Comparison of ENCODE assay signal across 10 mouse cellular contexts in genomic region chr11:70516352-70516751, GRCm38 (mm10). TPM values are rescaled to one million over a fixed set of nuclear protein-coding genes. Genes with fewer than 3 reads are reported as not detected.
DNase-seq lines count a peak whose midpoint lies in the region; ATAC-seq and TF ChIP-seq lines count a peak whose summit lies in the region.
"Had no signal": no experiment of that assay in that cellular context is flagged by ENCODE, and none has a peak within 500 bp of the region (broad histone marks: within the 10 kb centered on the region; RNA-seq: fewer than 3 reads in every experiment).

No protein-coding gene starts in this region.

- WGBS in heart, adult 2 months = 10% methylated on average over 2 of the region's 2 CpGs
- 18% methylated on average over 2 of the region's 2 CpGs for WGBS in heart, embryonic 12.5 days
- 40% methylated on average over 2 of the region's 2 CpGs for WGBS in spleen, adult 2 months

- no peak overlapping the region for H3K4me3 ChIP-seq in heart, adult 2 months
- no peak overlapping the region for H3K4me3 ChIP-seq in heart, embryonic 12.5 days
- H3K4me3 ChIP-seq in spleen, adult 2 months (ENCODE audit: extremely low read depth, insufficient read depth, insufficient read length) = no peak overlapping the region
- H3K4me3 ChIP-seq: neural tube, embryonic 13.5 days had no signal

- no peak overlapping the region for H3K9ac ChIP-seq in heart, adult 2 months (ENCODE audit: low read depth, low read length)
- no peak overlapping the region for H3K9ac ChIP-seq in heart, embryonic 12.5 days
- H3K9ac ChIP-seq: neural tube, embryonic 13.5 days had no signal

- TF ChIP-seq EP300 in heart, adult 2 months (IDR thresholded peaks at IDR 0.05; ENCODE audit: insufficient read depth, low read depth, low read length) = no peak

- TF ChIP-seq CTCF in heart, adult 2 months (IDR thresholded peaks at IDR 0.05) = peak; percentile 91
- TF ChIP-seq CTCF in spleen, adult 2 months (IDR thresholded peaks at IDR 0.05; ENCODE audit: extremely low read depth, insufficient read depth, insufficient read length, insufficient replicate concordance) = 0 out of 2 replicates have a peak, but pooled peaks have one; percentile 14

- H3K4me2 ChIP-seq in heart, embryonic 12.5 days = no peak overlapping the region
- H3K4me2 ChIP-seq: neural tube, embryonic 13.5 days had no signal

- no peak for TF ChIP-seq POLR2A in heart, adult 2 months (IDR thresholded peaks at IDR 0.05; ENCODE audit: insufficient read depth, low read depth, low read length)
- TF ChIP-seq POLR2A in spleen, adult 2 months (IDR thresholded peaks at IDR 0.05; ENCODE audit: low read depth, low read length) = no peak

- H3K4me1 ChIP-seq in heart, adult 2 months (ENCODE audit: control insufficient read depth, insufficient read depth, low read length) = no peaks in the 10 kb centered on the region; the same call in 1 of the 2 replicates
- H3K4me1 ChIP-seq in heart, embryonic 12.5 days (replicated peaks) = peaks cover 11% of the 10 kb centered on the region
- no peaks in the 10 kb centered on the region for H3K4me1 ChIP-seq in spleen, adult 2 months (ENCODE audit: control insufficient read depth, insufficient read depth, insufficient read length)

- DNase-seq in heart, adult 2 months = no peak
- peak in 1 of 2 experiments; percentile 38 for DNase-seq in spleen, adult 2 months (ENCODE audit: low read depth in 1 of 2, low spot score in 2 of 2)
- no peak for DNase-seq in spleen, postnatal 10 days (ENCODE audit: low spot score in 2 of 2)
- peak; percentile 74 for DNase-seq in embryo, embryonic 11 days
- DNase-seq in urinary bladder, postnatal 4 days (ENCODE audit: low spot score in 2 of 2) = no peak

- H3K9me3 ChIP-seq in heart, embryonic 12.5 days (replicated peaks) = no peaks in the 10 kb centered on the region
- H3K9me3 ChIP-seq: neural tube, embryonic 13.5 days had no signal

- no peak overlapping the region for H3K27ac ChIP-seq in heart, adult 2 months
- no peak overlapping the region for H3K27ac ChIP-seq in heart, embryonic 12.5 days (ENCODE audit: poor library complexity, severe bottlenecking)
- H3K27ac ChIP-seq in spleen, adult 2 months (ENCODE audit: insufficient read depth, low read length) = no peak overlapping the region
- H3K27ac ChIP-seq: neural tube, embryonic 13.5 days had no signal

- no peaks in the 10 kb centered on the region for H3K27me3 ChIP-seq in heart, adult 2 months (ENCODE audit: control insufficient read depth, insufficient read depth, low read length)
- 0 out of 2 replicates have a peak, but pooled peaks cover 4% of the 10 kb centered on the region for H3K27me3 ChIP-seq in heart, embryonic 12.5 days (replicated peaks)
- H3K27me3 ChIP-seq in spleen, adult 2 months (ENCODE audit: control insufficient read depth, insufficient read depth, low read length) = no peaks in the 10 kb centered on the region

- intact Hi-C loops in heart, adult 2 months (cut with DNase I) = loop anchor here (1.0 kb wide), 2 partner anchors 89 to 239 kb away; no protein-coding TSS in a partner anchor

- ATAC-seq in heart, embryonic 12.5 days (ENCODE audit: insufficient number of reproducible peaks, low FRiP score) = no peak
- peak; percentile 69 for ATAC-seq in megakaryocyte progenitor cell, adult 5-6 weeks (replicated peaks; ENCODE audit: poor library complexity)
- ATAC-seq in erythroblast, adult 5-6 weeks (replicated peaks; ENCODE audit: low FRiP score, poor library complexity, severe bottlenecking) = no peak

- H3K36me3 ChIP-seq in heart, adult 2 months (ENCODE audit: control insufficient read depth, insufficient read depth, low read length) = no peaks in the 10 kb centered on the region
- H3K36me3 ChIP-seq in heart, embryonic 12.5 days = no peaks in the 10 kb centered on the region
- H3K36me3 ChIP-seq in spleen, adult 2 months (ENCODE audit: control insufficient read depth, insufficient read depth, low read length) = no peaks in the 10 kb centered on the region
- H3K36me3 ChIP-seq: neural tube, embryonic 13.5 days had no signal

- no peaks in the 10 kb centered on the region for H3K79me2 ChIP-seq in heart, adult 2 months (replicated peaks; ENCODE audit: control insufficient read depth, insufficient read depth, low read length)

RNA-seq across cellular contexts. Expression of gene Vmo1, which starts 1.9 kb away (rescaled TPM):
- not detected for total RNA-seq in heart, adult 2 months (2021)
- not detected in 2 replicates for polyA plus RNA-seq in heart, adult 2 months (2012; rRNA removed)
- 0.30 and 0.54 TPM in 2 replicates for polyA plus RNA-seq in heart, embryonic 12.5 days (2016; fragmentation: Nextera tagmentation; extraction: Ambion mirVana)
- polyA plus RNA-seq in spleen, adult 2 months (2012; rRNA removed) = 0.25 and 0.32 TPM in 2 replicates
- not detected in 2 replicates for total RNA-seq in megakaryocyte progenitor cell, adult 5-6 weeks (2015)
- not detected in 2 replicates for total RNA-seq in megakaryocyte progenitor cell, adult 5-6 weeks (2017)
- not detected in 2 replicates for total RNA-seq in erythroblast, adult 5-6 weeks (2015; ENCODE audit: low replicate concordance)
- total RNA-seq in erythroblast, adult 5-6 weeks (2017; ENCODE audit: low replicate concordance) = not detected in 2 replicates
- total RNA-seq: layer of hippocampus, adult 18-20 months had no signal

RNA-seq across cellular contexts. Expression of gene Gltpd2, which starts 2.6 kb away (rescaled TPM):
- total RNA-seq in heart, adult 2 months (2021) = not detected
- polyA plus RNA-seq in heart, adult 2 months (2012; rRNA removed) = not detected in 2 replicates
- polyA plus RNA-seq in heart, embryonic 12.5 days (2016; fragmentation: Nextera tagmentation; extraction: Ambion mirVana) = 0.23 and 0.65 TPM in 2 replicates
- 0.18 TPM in 1 of 2 replicates, not detected in the other for polyA plus RNA-seq in spleen, adult 2 months (2012; rRNA removed)
- not detected in 2 replicates for total RNA-seq in megakaryocyte progenitor cell, adult 5-6 weeks (2015)
- not detected in 2 replicates for total RNA-seq in megakaryocyte progenitor cell, adult 5-6 weeks (2017)
- not detected in 2 replicates for total RNA-seq in erythroblast, adult 5-6 weeks (2015; ENCODE audit: low replicate concordance)
- total RNA-seq in erythroblast, adult 5-6 weeks (2017; ENCODE audit: low replicate concordance) = not detected in 2 replicates
- total RNA-seq: layer of hippocampus, adult 18-20 months had no signal

RNA-seq across cellular contexts. Expression of gene Psmb6, which starts 8.8 kb away (rescaled TPM):
- total RNA-seq in heart, adult 2 months (2021) = 100 to 1,000 TPM; 204 to 231 TPM
- 296 and 367 TPM in 2 replicates for polyA plus RNA-seq in heart, adult 2 months (2012; rRNA removed)
- 575 and 577 TPM in 2 replicates for polyA plus RNA-seq in heart, embryonic 12.5 days (2016; fragmentation: Nextera tagmentation; extraction: Ambion mirVana)
- polyA plus RNA-seq in spleen, adult 2 months (2012; rRNA removed) = 125 and 155 TPM in 2 replicates
- 141 and 153 TPM in 2 replicates for total RNA-seq in megakaryocyte progenitor cell, adult 5-6 weeks (2015)
- 272 and 309 TPM in 2 replicates for total RNA-seq in megakaryocyte progenitor cell, adult 5-6 weeks (2017)
- total RNA-seq in erythroblast, adult 5-6 weeks (2015; ENCODE audit: low replicate concordance) = 33.4 and 43.5 TPM in 2 replicates
- total RNA-seq in erythroblast, adult 5-6 weeks (2017; ENCODE audit: low replicate concordance) = 55.5 and 62.5 TPM in 2 replicates

RNA-seq across cellular contexts. Expression of gene Tm4sf5, which starts 11.3 kb away (rescaled TPM):
- total RNA-seq in heart, adult 2 months (2021) = 1 to 10 TPM; 1.2 to 1.3 TPM
- polyA plus RNA-seq in heart, adult 2 months (2012; rRNA removed) = 1.5 and 2.1 TPM in 2 replicates
- polyA plus RNA-seq in heart, embryonic 12.5 days (2016; fragmentation: Nextera tagmentation; extraction: Ambion mirVana) = 9.7 and 11.3 TPM in 2 replicates
- 0.77 and 1.3 TPM in 2 replicates for polyA plus RNA-seq in spleen, adult 2 months (2012; rRNA removed)
- total RNA-seq in megakaryocyte progenitor cell, adult 5-6 weeks (2015) = not detected in 2 replicates
- total RNA-seq in megakaryocyte progenitor cell, adult 5-6 weeks (2017) = not detected in 2 replicates
- not detected in 2 replicates for total RNA-seq in erythroblast, adult 5-6 weeks (2015; ENCODE audit: low replicate concordance)
- not detected in 2 replicates for total RNA-seq in erythroblast, adult 5-6 weeks (2017; ENCODE audit: low replicate concordance)
- total RNA-seq: layer of hippocampus, adult 18-20 months had no signal

RNA-seq across cellular contexts. Expression of gene Gm40193, which starts 16.4 kb away (rescaled TPM):
- total RNA-seq in heart, adult 2 months (2021) = not detected
- not detected in 2 replicates for polyA plus RNA-seq in heart, adult 2 months (2012; rRNA removed)
- polyA plus RNA-seq in heart, embryonic 12.5 days (2016; fragmentation: Nextera tagmentation; extraction: Ambion mirVana) = not detected in 2 replicates
- polyA plus RNA-seq in spleen, adult 2 months (2012; rRNA removed) = not detected in 2 replicates
- total RNA-seq in megakaryocyte progenitor cell, adult 5-6 weeks (2015) = not detected in 2 replicates
- not detected in 2 replicates for total RNA-seq in megakaryocyte progenitor cell, adult 5-6 weeks (2017)
- not detected in 2 replicates for total RNA-seq in erythroblast, adult 5-6 weeks (2015; ENCODE audit: low replicate concordance)
- total RNA-seq in erythroblast, adult 5-6 weeks (2017; ENCODE audit: low replicate concordance) = not detected in 2 replicates
- total RNA-seq: layer of hippocampus, adult 18-20 months had no signal
- polyA plus RNA-seq: neural tube, embryonic 13.5 days had no signal
